Mouse (Mus musculus): ENCODE results near the gene Cog5. TPM values are rescaled to one million over a fixed set of nuclear protein-coding genes. Genes with fewer than 3 reads are reported as not detected.

Cog5 gene
- polyA plus RNA-seq, 1 experiment from 2014 or later: 25.5 TPM

- 1% methylated on average over 29 of the region's 29 CpGs for WGBS
- H3K4me2 ChIP-seq: peak overlapping the region; percentile 84
- ATAC-seq (ENCODE audit: extremely low read depth, insufficient number of reproducible peaks, low FRiP score, low TSS enrichment): peak; percentile 65
Observed at GRCm38 (mm10) chr12:31654965-31655477, 352 bp downstream of the Cog5 start.

DNA sequence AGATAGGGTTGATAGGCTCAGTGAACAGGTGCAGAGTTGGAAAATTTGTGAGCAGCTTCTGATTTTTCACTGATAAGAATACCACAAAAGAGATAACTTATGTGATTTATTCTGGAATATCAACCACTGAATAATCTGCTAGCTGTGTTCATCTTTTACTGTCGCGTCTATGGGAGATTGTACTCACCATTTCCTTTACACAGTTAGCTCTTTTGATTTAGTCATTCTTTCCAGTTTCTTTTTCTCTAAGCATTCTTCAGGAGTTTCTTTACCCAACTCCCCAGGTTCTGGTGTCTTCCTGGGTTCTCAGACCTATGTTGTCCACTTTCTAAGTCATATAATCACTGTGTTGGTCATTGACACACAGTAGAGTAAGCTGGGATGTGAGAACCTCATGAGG is 2.2 kb downstream of the Cog5 start:
- whole genome bisulfite sequencing: 86% methylated on average over 2 of the region's 2 CpGs
- H3K27ac ChIP-seq (replicated peaks): no peak overlapping the region
- H3K4me2 ChIP-seq: no peak overlapping the region
- no peak overlapping the region for H3K9ac ChIP-seq
- no peak for ATAC-seq (ENCODE audit: extremely low read depth, insufficient number of reproducible peaks, low FRiP score, low TSS enrichment)
- H3K4me1 ChIP-seq: peaks cover 12% of the 10 kb centered on the region
- no peaks in the 10 kb centered on the region for H3K9me3 ChIP-seq
- H3K36me3 ChIP-seq: peaks cover 8% of the 10 kb centered on the region
- no peaks in the 10 kb centered on the region for H3K27me3 ChIP-seq (replicated peaks)
- H3K4me3 ChIP-seq: no peak overlapping the region

More at GRCm38 (mm10) chr12:31654965-31655477, 352 bp downstream of the Cog5 start:
- peak overlapping the region; percentile 92 for H3K9ac ChIP-seq
- no peaks in the 10 kb centered on the region for H3K9me3 ChIP-seq
- H3K4me1 ChIP-seq: peaks cover 12% of the 10 kb centered on the region
- H3K36me3 ChIP-seq: peaks cover 10% of the 10 kb centered on the region; the same call in 1 of the 2 replicates
- H3K27ac ChIP-seq (replicated peaks): peak overlapping the region; percentile 91
- peak overlapping the region; percentile 92 for H3K4me3 ChIP-seq
- no peaks in the 10 kb centered on the region for H3K27me3 ChIP-seq (replicated peaks)

DNA sequence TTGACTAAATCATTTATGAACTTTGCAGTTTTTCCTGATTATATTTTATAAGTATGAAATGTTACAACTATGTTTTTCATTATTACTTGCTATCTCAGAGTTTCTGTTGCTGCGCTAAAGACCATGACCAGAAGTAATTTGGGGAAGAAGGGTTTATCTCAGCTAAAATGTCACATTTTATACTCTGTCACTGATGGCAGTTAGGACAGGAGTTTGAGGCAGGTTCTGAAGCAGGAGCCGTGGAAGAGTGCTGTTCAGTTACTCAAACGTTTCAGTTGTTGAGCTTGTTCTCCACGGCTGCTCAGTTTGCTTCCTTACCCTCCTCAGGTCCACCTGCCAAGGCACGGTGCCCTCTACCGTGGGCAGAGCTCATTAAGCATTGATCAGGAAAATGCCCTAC is 11.3 kb downstream of the Cog5 start:
- Histone ChIP-seq H3K4me1 (no peaks in the 10 kb centered on the region), H3K9ac (no peak overlapping the region), H3K4me2 (no peak overlapping the region), H3K36me3 (peaks cover 61% of the 10 kb centered on the region), H3K27ac (replicated peaks) (no peak overlapping the region), H3K9me3 (no peaks in the 10 kb centered on the region), H3K4me3 (no peak overlapping the region), H3K27me3 (replicated peaks) (no peaks in the 10 kb centered on the region)
- ATAC-seq (ENCODE audit: extremely low read depth, insufficient number of reproducible peaks, low FRiP score, low TSS enrichment): no peak
- WGBS: 72% methylated on average over 6 of the region's 6 CpGs

GRCm38 (mm10) chr12:31667187-31667586 is 12.5 kb downstream of the Cog5 start:
- H3K27ac ChIP-seq (replicated peaks): no peak overlapping the region
- no peak for ATAC-seq (ENCODE audit: extremely low read depth, insufficient number of reproducible peaks, low FRiP score, low TSS enrichment)
- H3K9me3 ChIP-seq: no peaks in the 10 kb centered on the region
- 60% methylated on average over 3 of the region's 3 CpGs for WGBS
- no peak overlapping the region for H3K4me3 ChIP-seq
- H3K4me1 ChIP-seq: no peaks in the 10 kb centered on the region
- no peak overlapping the region for H3K9ac ChIP-seq
- no peak overlapping the region for H3K4me2 ChIP-seq
- H3K36me3 ChIP-seq: peaks cover 68% of the 10 kb centered on the region
- H3K27me3 ChIP-seq (replicated peaks): no peaks in the 10 kb centered on the region

GRCm38 (mm10) chr12:31686679-31687078 is 32.0 kb downstream of the Cog5 start:
- ATAC-seq (ENCODE audit: extremely low read depth, insufficient number of reproducible peaks, low FRiP score, low TSS enrichment): no peak
- Histone ChIP-seq H3K36me3 (peaks cover 22% of the 10 kb centered on the region), H3K9ac (no peak overlapping the region), H3K4me3 (no peak overlapping the region), H3K9me3 (no peaks in the 10 kb centered on the region), H3K27me3 (replicated peaks) (no peaks in the 10 kb centered on the region), H3K27ac (replicated peaks) (no peak overlapping the region), H3K4me2 (no peak overlapping the region), H3K4me1 (no peaks in the 10 kb centered on the region)
- 87% methylated on average over 3 of the region's 3 CpGs for WGBS

- no peak for ATAC-seq (ENCODE audit: extremely low read depth, insufficient number of reproducible peaks, low FRiP score, low TSS enrichment)
Observed at GRCm38 (mm10) chr12:31693278-31693677, 38.6 kb downstream of the Cog5 start.

DNA sequence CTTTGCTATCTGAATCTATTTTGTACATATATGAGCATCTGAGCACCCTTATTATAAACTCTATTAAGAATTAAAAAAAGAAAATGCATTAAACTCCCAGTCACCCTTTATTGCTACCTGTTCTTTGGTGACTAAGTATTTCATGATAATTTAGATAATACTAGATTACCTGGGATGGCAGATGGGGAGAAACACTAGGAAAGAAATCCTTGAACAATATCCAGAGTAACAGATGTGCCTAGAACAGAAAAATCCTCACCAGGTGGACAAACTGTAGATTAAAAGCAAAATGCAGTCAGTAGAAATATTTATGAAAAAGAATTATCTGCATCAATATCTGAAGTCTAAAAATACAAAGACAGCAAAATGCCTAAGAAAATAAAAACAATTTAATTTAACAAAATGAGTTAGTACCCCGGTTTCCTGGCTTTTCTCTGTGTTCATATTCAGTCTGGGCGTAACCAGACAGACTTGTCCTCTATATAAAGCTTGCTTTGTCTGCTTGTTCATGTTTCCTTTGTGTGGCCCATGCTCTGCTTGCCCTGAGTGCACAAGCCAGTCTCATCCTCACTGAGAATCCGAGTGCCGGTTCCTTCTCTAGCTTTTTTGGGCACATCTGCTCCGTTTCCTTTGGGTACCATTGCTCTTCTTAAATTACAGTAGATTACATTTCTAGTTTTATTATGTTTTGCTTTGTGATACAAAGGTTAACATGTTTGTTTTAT is 46.1 kb downstream of the Cog5 start:
- Histone ChIP-seq H3K9ac (0 out of 2 replicates have a peak overlapping the region, but pooled peaks have one; percentile 7), H3K9me3 (peaks cover 10% of the 10 kb centered on the region), H3K27ac (replicated peaks) (peak overlapping the region; percentile 42), H3K4me3 (no peak overlapping the region), H3K4me2 (no peak overlapping the region), H3K36me3 (peaks cover 18% of the 10 kb centered on the region), H3K4me1 (peaks cover 15% of the 10 kb centered on the region), H3K27me3 (replicated peaks) (no peaks in the 10 kb centered on the region)
- 58% methylated on average over 5 of the region's 5 CpGs for WGBS
- ATAC-seq (ENCODE audit: extremely low read depth, insufficient number of reproducible peaks, low FRiP score, low TSS enrichment): no peak

More at GRCm38 (mm10) chr12:31693278-31693677, 38.6 kb downstream of the Cog5 start:
- 0 out of 2 replicates have a peak overlapping the region, but pooled peaks have one; percentile 24 for H3K27ac ChIP-seq (replicated peaks)
- no peak overlapping the region for H3K4me3 ChIP-seq
- H3K4me1 ChIP-seq: peaks cover 10% of the 10 kb centered on the region
- H3K4me2 ChIP-seq: no peak overlapping the region
- no peaks in the 10 kb centered on the region for H3K27me3 ChIP-seq (replicated peaks)
- no peak overlapping the region for H3K9ac ChIP-seq
- WGBS: 72% methylated on average over 1 of the region's 1 CpGs
- peaks cover 10% of the 10 kb centered on the region for H3K9me3 ChIP-seq
- peaks cover 31% of the 10 kb centered on the region for H3K36me3 ChIP-seq

DNA sequence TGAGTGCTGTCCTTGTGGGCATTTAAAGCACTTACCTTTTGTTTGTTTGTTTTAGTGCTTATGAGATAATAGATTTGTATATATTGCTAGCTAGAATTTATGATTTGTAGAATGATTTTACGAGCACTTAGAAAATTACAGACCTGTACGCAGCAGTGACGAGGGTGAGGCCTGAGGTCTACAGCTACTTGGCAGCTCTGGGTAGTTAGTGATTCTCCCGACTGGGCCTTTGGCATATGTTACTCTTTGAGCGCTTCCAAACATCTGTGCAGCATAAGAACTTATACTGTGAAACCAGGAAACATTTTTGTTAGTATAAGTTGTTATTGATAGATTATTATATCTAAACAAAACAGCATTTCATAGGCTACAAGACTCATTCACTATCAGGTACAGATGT is 46.7 kb downstream of the Cog5 start:
- no peak overlapping the region for H3K4me2 ChIP-seq
- no peak for ATAC-seq (ENCODE audit: extremely low read depth, insufficient number of reproducible peaks, low FRiP score, low TSS enrichment)
- 75% methylated on average over 5 of the region's 5 CpGs for WGBS
- no peaks in the 10 kb centered on the region for H3K27me3 ChIP-seq (replicated peaks)
- no peak overlapping the region for H3K4me3 ChIP-seq
- peak overlapping the region; percentile 42; the same call in 1 of the 2 replicates for H3K27ac ChIP-seq (replicated peaks)
- 0 out of 2 replicates have a peak overlapping the region, but pooled peaks have one; percentile 7 for H3K9ac ChIP-seq
- H3K4me1 ChIP-seq: peaks cover 20% of the 10 kb centered on the region
- peaks cover 18% of the 10 kb centered on the region for H3K36me3 ChIP-seq
- peaks cover 10% of the 10 kb centered on the region for H3K9me3 ChIP-seq

DNA sequence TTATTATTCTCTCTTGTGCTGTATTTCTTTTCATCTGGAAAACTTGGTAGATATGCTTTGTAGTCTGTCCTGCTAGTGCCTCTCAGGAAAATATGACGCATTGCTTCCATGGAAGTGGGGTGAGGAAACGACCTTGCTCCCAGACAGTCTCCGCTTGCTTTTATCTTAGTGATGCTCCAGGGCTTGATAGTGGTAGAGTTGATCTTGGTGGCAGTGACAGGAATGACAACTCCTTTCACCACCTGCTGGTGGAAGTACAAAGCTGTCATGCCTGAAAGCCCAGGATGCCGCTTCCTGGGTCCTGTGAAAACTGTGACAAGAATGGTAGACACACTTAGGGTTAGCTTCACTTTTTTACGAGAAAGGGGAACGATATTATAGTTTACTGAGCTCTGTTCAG is 49.2 kb downstream of the Cog5 start:
- no peaks in the 10 kb centered on the region for H3K27me3 ChIP-seq (replicated peaks)
- H3K4me2 ChIP-seq: peak overlapping the region; percentile 45
- peaks cover 24% of the 10 kb centered on the region for H3K4me1 ChIP-seq
- H3K4me3 ChIP-seq: no peak overlapping the region
- H3K9me3 ChIP-seq: no peaks in the 10 kb centered on the region
- H3K27ac ChIP-seq (replicated peaks): peak overlapping the region; percentile 83
- peaks cover 4% of the 10 kb centered on the region; the same call in 1 of the 2 replicates for H3K36me3 ChIP-seq
- H3K9ac ChIP-seq: no peak overlapping the region
- WGBS: 22% methylated on average over 6 of the region's 6 CpGs
- ATAC-seq (ENCODE audit: extremely low read depth, insufficient number of reproducible peaks, low FRiP score, low TSS enrichment): no peak; the same call in 1 of the 2 replicates

- Histone ChIP-seq H3K9me3 (no peaks in the 10 kb centered on the region), H3K4me2 (no peak overlapping the region; the same call in 1 of the 2 replicates), H3K4me3 (no peak overlapping the region), H3K27ac (replicated peaks) (peak overlapping the region; percentile 86), H3K9ac (0 out of 2 replicates have a peak overlapping the region, but pooled peaks have one; percentile 47), H3K27me3 (replicated peaks) (no peaks in the 10 kb centered on the region), H3K4me1 (peaks cover 33% of the 10 kb centered on the region), H3K36me3 (peaks cover 13% of the 10 kb centered on the region)
- 38% methylated on average over 2 of the region's 2 CpGs for WGBS
- ATAC-seq (ENCODE audit: extremely low read depth, insufficient number of reproducible peaks, low FRiP score, low TSS enrichment): no peak
Observed at GRCm38 (mm10) chr12:31706168-31706567, 51.5 kb downstream of the Cog5 start.

GRCm38 (mm10) chr12:31707531-31707930 is 52.9 kb downstream of the Cog5 start:
- 0 out of 2 replicates have a peak overlapping the region, but pooled peaks have one; percentile 28 for H3K9ac ChIP-seq
- H3K4me3 ChIP-seq: no peak overlapping the region
- peaks cover 13% of the 10 kb centered on the region for H3K36me3 ChIP-seq
- 39% methylated on average over 1 of the region's 1 CpGs for WGBS
- peak overlapping the region; percentile 45 for H3K4me2 ChIP-seq
- peaks cover 33% of the 10 kb centered on the region for H3K4me1 ChIP-seq
- no peaks in the 10 kb centered on the region for H3K9me3 ChIP-seq
- no peaks in the 10 kb centered on the region for H3K27me3 ChIP-seq (replicated peaks)
- ATAC-seq (ENCODE audit: extremely low read depth, insufficient number of reproducible peaks, low FRiP score, low TSS enrichment): no peak
- H3K27ac ChIP-seq (replicated peaks): peak overlapping the region; percentile 75
